Mouse (Mus musculus) urinary bladder, adult 18-20 months (tissue): ENCODE results near the gene Dennd4a.
A peak's percentile ranks its signal among the peaks of the same experiment; 100 is the strongest.

Source experiments
- DNase-seq, 2 experiments: peaks; one replicate each; pipeline ENCODE4 v3.0.0; 2022; ENCODE audit warnings: low spot score in 2 of 2, mixed read lengths in 2 of 2

Gene Dennd4a

GRCm38 (mm10) chr9:64913406-64913805 is 102.3 kb downstream of the Dennd4a start:
- no peak for DNase-seq

- no peak for DNase-seq
Measured at GRCm38 (mm10) chr9:64913973-64914372, 102.8 kb downstream of the Dennd4a start.

DNA sequence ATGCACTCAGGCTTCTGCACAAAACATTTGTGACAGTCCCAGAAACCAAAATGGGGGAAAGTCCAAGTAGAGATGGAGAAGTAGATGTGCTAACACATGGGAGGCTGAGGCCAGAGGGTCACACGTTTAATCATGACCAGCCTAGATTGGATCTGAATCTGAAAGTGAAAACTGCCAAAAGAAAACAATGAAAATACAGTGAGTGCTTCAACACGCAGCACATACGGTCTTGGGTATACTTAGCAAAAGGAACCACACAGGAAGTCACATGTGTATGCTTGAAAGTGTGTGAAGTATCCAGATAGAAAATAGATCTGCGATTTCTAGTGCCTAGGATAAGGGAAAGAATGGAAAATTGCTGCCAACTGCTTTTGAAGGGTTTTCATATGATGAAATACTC is 103.5 kb downstream of the Dennd4a start:
- DNase-seq: no peak

DNA sequence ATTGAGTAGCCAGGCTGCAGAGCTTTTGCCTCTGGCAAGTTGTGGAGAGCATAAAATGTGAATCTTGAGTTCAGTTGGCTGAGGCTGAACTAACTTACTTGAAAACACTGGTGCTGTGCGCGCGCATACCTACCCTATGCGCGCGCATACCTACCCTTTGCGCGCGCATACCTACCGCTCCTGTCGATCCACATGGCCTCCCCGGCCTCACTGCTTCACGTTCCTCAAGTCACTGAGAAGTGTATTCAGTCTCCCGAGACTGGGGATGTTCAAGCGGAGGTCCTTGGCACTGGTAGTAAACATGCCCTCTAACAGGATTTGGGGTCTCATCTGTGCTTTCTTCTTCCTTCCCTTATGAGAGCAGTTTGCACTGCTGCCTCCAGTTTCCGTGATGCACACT is 107.4 kb downstream of the Dennd4a start:
- no peak for DNase-seq

DNA sequence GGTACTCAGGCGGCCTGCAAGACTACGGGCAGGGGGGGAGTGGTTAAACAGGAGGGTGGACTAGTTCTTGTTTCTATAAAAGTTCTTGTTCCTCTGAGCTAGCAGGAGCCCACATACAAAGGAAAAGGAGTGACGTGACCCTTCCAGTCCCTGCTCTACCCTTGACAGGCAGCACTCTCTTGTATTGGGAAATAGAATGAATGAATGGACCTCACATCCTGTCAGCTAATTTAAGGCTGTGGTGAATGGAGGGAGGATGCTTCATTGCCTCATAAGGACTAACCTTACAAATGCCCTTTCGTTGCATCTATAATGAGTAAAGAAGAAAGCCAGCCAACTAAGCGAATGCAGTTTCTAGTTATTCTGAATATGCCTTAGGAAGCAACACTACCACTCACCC is 114.6 kb downstream of the Dennd4a start:
- no peak for DNase-seq

GRCm38 (mm10) chr9:64926201-64926991 is 115.3 kb downstream of the Dennd4a start:
- no peak for DNase-seq

- no peak for DNase-seq
Measured at GRCm38 (mm10) chr9:64930256-64930655, 119.1 kb downstream of the Dennd4a start.

- DNase-seq: no peak
Measured at GRCm38 (mm10) chr9:64931751-64932610, 120.8 kb downstream of the Dennd4a start.

- peak; percentile 16 to 33 for DNase-seq
Measured at GRCm38 (mm10) chr9:64934015-64934754, 123.0 kb downstream of the Dennd4a start.

GRCm38 (mm10) chr9:64936508-64936907 is 125.4 kb downstream of the Dennd4a start:
- peak in 1 of 2 experiments; percentile 20 for DNase-seq

- no peak for DNase-seq
Measured at GRCm38 (mm10) chr9:64937491-64937890, 126.4 kb downstream of the Dennd4a start.

DNA sequence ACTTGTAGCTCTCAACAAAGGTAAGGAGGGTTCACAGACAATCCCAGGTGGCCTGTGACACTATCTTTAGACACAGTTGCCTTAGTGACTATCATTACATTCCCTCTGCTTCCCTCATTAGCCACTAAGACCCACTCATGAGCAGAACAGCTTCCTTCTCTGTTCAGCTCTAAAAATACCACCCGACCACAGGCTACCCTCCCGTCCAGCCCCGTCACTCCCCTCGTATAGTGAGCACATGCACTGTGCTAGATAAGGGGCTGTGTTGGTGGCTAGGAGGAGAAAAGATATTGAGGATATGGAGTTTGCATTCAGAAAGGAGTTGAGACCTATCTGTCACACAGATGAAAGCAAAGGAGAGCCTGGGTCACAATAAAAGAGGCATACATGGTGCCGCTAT is 127.4 kb downstream of the Dennd4a start:
- DNase-seq: no peak

GRCm38 (mm10) chr9:64939281-64939680 is 128.1 kb downstream of the Dennd4a start:
- DNase-seq: no peak

DNA sequence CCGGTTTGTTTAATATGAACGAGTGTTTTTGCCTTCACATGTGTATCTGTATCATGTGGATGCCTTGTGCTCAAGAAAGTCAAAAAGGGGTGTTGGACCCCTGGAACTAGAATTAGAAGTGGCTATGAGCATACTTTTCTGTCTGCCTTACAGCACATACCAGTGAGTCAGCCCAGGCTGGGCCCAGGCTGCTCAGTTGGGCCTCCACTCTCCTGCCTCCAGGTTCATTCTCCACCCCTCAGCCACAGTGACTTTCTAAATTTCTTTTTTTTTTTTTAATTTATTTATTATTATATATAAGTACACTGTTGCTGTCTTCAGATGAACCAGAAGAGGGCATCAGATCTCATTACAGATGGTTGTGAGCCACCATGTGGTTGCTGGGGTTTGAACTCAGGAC is 128.7 kb downstream of the Dennd4a start:
- no peak for DNase-seq

DNA sequence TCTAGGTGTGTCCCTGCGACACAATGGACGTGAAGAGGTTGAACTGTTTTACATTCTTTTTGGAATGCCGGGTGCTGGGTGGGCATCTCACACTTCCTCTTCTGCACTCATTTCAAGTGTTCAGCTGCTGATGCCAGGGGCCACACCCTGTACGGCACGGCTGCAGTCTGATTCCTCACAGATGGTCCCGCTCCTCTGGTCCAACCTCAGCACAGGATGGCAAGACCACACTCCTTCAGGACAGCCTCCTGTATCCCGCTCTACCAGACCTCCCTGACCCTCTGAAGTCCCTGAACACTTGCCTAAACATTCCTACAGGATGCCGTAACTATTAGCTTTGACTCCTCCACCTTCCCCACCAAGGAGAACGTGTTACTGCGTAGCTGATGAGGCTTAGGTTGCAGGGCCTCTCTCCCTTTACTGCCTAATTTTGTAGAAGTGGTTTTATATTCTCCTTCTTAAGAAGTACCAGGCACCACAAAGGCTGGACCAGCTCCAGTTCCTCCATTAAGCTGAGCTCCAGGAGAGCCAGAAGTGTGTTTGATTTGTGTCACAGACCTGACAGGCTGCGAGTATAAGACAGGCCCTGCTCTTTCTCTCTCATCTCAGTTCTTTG is 129.7 kb downstream of the Dennd4a start:
- DNase-seq: no peak

DNA sequence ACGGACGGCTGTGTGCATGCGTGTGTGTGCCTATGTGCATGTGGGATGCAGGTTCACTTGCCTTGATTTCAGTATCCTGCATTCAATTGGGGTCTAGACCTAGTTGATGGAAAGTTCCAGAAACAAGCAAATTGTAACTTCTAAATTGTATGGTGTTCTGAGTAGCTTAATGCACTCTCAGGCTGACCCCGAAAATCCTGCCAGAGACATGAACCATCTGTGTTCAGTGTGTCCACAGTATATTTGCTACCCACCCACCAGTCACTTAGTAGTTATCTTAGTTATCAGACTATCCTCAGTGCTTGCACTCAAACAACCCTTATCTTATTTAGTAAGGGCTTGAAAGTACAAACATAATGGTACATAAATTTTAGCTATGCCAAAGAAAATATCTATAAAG is 130.5 kb downstream of the Dennd4a start:
- no peak for DNase-seq

GRCm38 (mm10) chr9:64943997-64944396 is 132.9 kb downstream of the Dennd4a start:
- DNase-seq: no peak

GRCm38 (mm10) chr9:64947483-64948095 is 136.4 kb downstream of the Dennd4a start:
- DNase-seq: no peak

DNA sequence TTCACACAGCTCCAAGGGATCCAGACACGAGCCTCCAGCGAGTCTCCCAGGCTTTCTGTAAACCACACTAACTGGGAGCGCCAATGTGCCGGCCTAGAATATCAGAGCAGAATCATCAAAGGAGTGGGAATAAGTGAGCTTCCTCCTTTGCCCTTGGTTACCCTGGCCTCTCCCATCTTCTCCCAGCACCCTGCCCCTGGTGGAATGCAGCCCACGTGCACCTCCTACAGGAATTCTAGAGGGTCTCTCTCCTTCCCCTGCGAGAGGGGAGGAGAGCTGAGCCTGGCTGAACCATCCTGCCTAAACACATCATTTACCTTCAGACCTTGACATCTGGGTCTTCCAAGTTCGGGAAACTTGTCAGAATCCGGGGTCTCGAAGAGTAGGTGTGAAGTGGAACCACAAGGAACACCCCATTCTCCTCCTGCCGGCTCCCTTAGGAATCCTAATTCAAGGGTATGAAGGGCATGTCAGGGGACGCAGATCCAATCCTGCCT is 140.1 kb downstream of the Dennd4a start, which contains the start of gene Slc24a1:
Gene Slc24a1 (minus strand): TSS at position 447 of the 497 bp plus-strand sequence.
- no peak for DNase-seq

DNA sequence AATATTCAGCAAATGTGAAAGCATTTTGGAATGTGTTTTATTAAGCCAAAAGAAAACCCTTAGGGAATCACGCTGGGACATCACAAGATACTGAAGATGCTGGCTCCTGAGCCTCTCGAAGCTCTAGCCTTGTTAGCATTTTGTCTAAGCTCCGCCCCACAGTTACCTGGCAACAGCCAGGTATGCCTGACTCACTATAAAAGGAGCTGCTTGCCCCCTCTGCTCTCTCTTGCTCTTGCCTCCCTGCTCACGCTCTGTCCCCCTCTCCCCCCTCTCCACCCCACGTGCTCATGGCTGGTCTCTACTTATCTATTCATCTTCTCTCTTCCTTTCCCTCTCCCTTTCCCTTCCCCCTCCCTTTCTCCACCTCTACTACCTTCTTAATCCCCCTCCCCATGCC is 140.9 kb downstream of the Dennd4a start:
- no peak for DNase-seq

- no peak for DNase-seq
Measured at GRCm38 (mm10) chr9:64953190-64953589, 142.1 kb downstream of the Dennd4a start.
